Mouse (Mus musculus): ENCODE measurements around the gene Baz2b. TPM values are rescaled to one million over a fixed set of nuclear protein-coding genes. Genes with fewer than 3 reads are reported as not detected.

Baz2b gene
- polyA plus RNA-seq, 1 experiment from 2014 or later, result 41.9 TPM

GRCm38 (mm10) chr2:60200051-60200562 is 9.5 kb downstream of the Baz2b start:
- no peak for ATAC-seq (ENCODE audit: extremely low read depth, insufficient number of reproducible peaks, low FRiP score, low TSS enrichment)
- no peak overlapping the region for H3K27ac ChIP-seq (replicated peaks)

GRCm38 (mm10) chr2:60196841-60197240 is 12.8 kb downstream of the Baz2b start:
- 59% methylated on average over 1 of the region's 1 CpGs for WGBS
- Histone ChIP-seq H3K9me3 (no peaks in the 10 kb centered on the region), H3K4me1 (no peaks in the 10 kb centered on the region), H3K27me3 (replicated peaks) (no peaks in the 10 kb centered on the region), H3K27ac (replicated peaks) (no peak overlapping the region), H3K36me3 (no peaks in the 10 kb centered on the region), H3K4me2 (no peak overlapping the region), H3K9ac (no peak overlapping the region), H3K4me3 (no peak overlapping the region)
- no peak for ATAC-seq (ENCODE audit: extremely low read depth, insufficient number of reproducible peaks, low FRiP score, low TSS enrichment)

More at GRCm38 (mm10) chr2:60200051-60200562, 9.5 kb downstream of the Baz2b start:
- peaks cover 5% of the 10 kb centered on the region for H3K36me3 ChIP-seq
- WGBS, result 91% methylated on average over 5 of the region's 5 CpGs
- H3K4me3 ChIP-seq, result no peak overlapping the region
- H3K9ac ChIP-seq, result no peak overlapping the region
- H3K27me3 ChIP-seq (replicated peaks), result no peaks in the 10 kb centered on the region
- H3K9me3 ChIP-seq, result no peaks in the 10 kb centered on the region
- no peak overlapping the region for H3K4me2 ChIP-seq
- H3K4me1 ChIP-seq, result no peaks in the 10 kb centered on the region; the same call in 1 of the 2 replicates

GRCm38 (mm10) chr2:60181696-60182095 is 27.9 kb downstream of the Baz2b start:
- ATAC-seq (ENCODE audit: extremely low read depth, insufficient number of reproducible peaks, low FRiP score, low TSS enrichment), result no peak
- WGBS, result 46% methylated on average over 2 of the region's 2 CpGs

GRCm38 (mm10) chr2:60177490-60177889 is 32.1 kb downstream of the Baz2b start:
- H3K4me3 ChIP-seq, result no peak overlapping the region
- 82% methylated on average over 3 of the region's 3 CpGs for WGBS
- no peak for ATAC-seq (ENCODE audit: extremely low read depth, insufficient number of reproducible peaks, low FRiP score, low TSS enrichment)

More at GRCm38 (mm10) chr2:60181696-60182095, 27.9 kb downstream of the Baz2b start:
- Histone ChIP-seq H3K4me1 (no peaks in the 10 kb centered on the region), H3K4me3 (no peak overlapping the region), H3K4me2 (no peak overlapping the region), H3K27me3 (replicated peaks) (no peaks in the 10 kb centered on the region), H3K9ac (no peak overlapping the region), H3K9me3 (no peaks in the 10 kb centered on the region), H3K36me3 (no peaks in the 10 kb centered on the region), H3K27ac (replicated peaks) (no peak overlapping the region)

GRCm38 (mm10) chr2:60176087-60176486 is 33.6 kb downstream of the Baz2b start:
- 80% methylated on average over 5 of the region's 5 CpGs for WGBS
- H3K27ac ChIP-seq (replicated peaks), result no peak overlapping the region
- H3K4me2 ChIP-seq, result no peak overlapping the region
- H3K27me3 ChIP-seq (replicated peaks), result no peaks in the 10 kb centered on the region
- no peak overlapping the region for H3K4me3 ChIP-seq
- H3K4me1 ChIP-seq, result 0 out of 2 replicates have a peak, but pooled peaks cover 4% of the 10 kb centered on the region
- no peaks in the 10 kb centered on the region for H3K36me3 ChIP-seq
- H3K9ac ChIP-seq, result no peak overlapping the region
- peaks cover 3% of the 10 kb centered on the region; the same call in 1 of the 2 replicates for H3K9me3 ChIP-seq
- no peak for ATAC-seq (ENCODE audit: extremely low read depth, insufficient number of reproducible peaks, low FRiP score, low TSS enrichment)

More at GRCm38 (mm10) chr2:60177490-60177889, 32.1 kb downstream of the Baz2b start:
- Histone ChIP-seq H3K36me3 (no peaks in the 10 kb centered on the region), H3K9ac (no peak overlapping the region), H3K4me1 (0 out of 2 replicates have a peak, but pooled peaks cover 4% of the 10 kb centered on the region), H3K4me2 (no peak overlapping the region), H3K9me3 (peaks cover 3% of the 10 kb centered on the region; the same call in 1 of the 2 replicates), H3K27ac (replicated peaks) (no peak overlapping the region), H3K27me3 (replicated peaks) (no peaks in the 10 kb centered on the region)

GRCm38 (mm10) chr2:60175078-60175477 is 34.6 kb downstream of the Baz2b start:
- Histone ChIP-seq H3K4me1 (0 out of 2 replicates have a peak, but pooled peaks cover 4% of the 10 kb centered on the region), H3K4me3 (no peak overlapping the region), H3K9ac (no peak overlapping the region), H3K9me3 (peaks cover 3% of the 10 kb centered on the region; the same call in 1 of the 2 replicates), H3K27ac (replicated peaks) (no peak overlapping the region), H3K36me3 (no peaks in the 10 kb centered on the region), H3K27me3 (replicated peaks) (no peaks in the 10 kb centered on the region), H3K4me2 (no peak overlapping the region)
- ATAC-seq (ENCODE audit: extremely low read depth, insufficient number of reproducible peaks, low FRiP score, low TSS enrichment), result no peak
- 61% methylated on average over 3 of the region's 4 CpGs for WGBS

GRCm38 (mm10) chr2:60173595-60173994 is 36.0 kb downstream of the Baz2b start:
- H3K27me3 ChIP-seq (replicated peaks), result no peaks in the 10 kb centered on the region
- no peaks in the 10 kb centered on the region for H3K36me3 ChIP-seq
- no peak overlapping the region for H3K9ac ChIP-seq
- ATAC-seq (ENCODE audit: extremely low read depth, insufficient number of reproducible peaks, low FRiP score, low TSS enrichment), result no peak
- 0 out of 2 replicates have a peak, but pooled peaks cover 4% of the 10 kb centered on the region for H3K4me1 ChIP-seq
- no peak overlapping the region for H3K27ac ChIP-seq (replicated peaks)
- WGBS, result 85% methylated on average over 4 of the region's 4 CpGs
- H3K4me2 ChIP-seq, result no peak overlapping the region
- peaks cover 3% of the 10 kb centered on the region; the same call in 1 of the 2 replicates for H3K9me3 ChIP-seq
- no peak overlapping the region for H3K4me3 ChIP-seq

- ATAC-seq (ENCODE audit: extremely low read depth, insufficient number of reproducible peaks, low FRiP score, low TSS enrichment), result no peak
- WGBS, result 56% methylated on average over 3 of the region's 3 CpGs
- H3K27me3 ChIP-seq (replicated peaks), result no peaks in the 10 kb centered on the region
These were observed 36.4 kb downstream of the Baz2b start for GRCm38 (mm10) chr2:60173190-60173589.

GRCm38 (mm10) chr2:60172531-60172914 is 37.1 kb downstream of the Baz2b start:
- Histone ChIP-seq H3K4me3 (no peak overlapping the region), H3K4me2 (no peak overlapping the region), H3K27ac (replicated peaks) (no peak overlapping the region), H3K9ac (no peak overlapping the region), H3K4me1 (0 out of 2 replicates have a peak, but pooled peaks cover 4% of the 10 kb centered on the region), H3K27me3 (replicated peaks) (no peaks in the 10 kb centered on the region), H3K36me3 (no peaks in the 10 kb centered on the region), H3K9me3 (peaks cover 3% of the 10 kb centered on the region; the same call in 1 of the 2 replicates)
- WGBS, result 77% methylated on average over 2 of the region's 2 CpGs
- no peak for ATAC-seq (ENCODE audit: extremely low read depth, insufficient number of reproducible peaks, low FRiP score, low TSS enrichment)

More at GRCm38 (mm10) chr2:60173190-60173589, 36.4 kb downstream of the Baz2b start:
- H3K4me2 ChIP-seq, result no peak overlapping the region
- no peak overlapping the region for H3K4me3 ChIP-seq
- H3K9me3 ChIP-seq, result peaks cover 3% of the 10 kb centered on the region; the same call in 1 of the 2 replicates
- H3K4me1 ChIP-seq, result 0 out of 2 replicates have a peak, but pooled peaks cover 4% of the 10 kb centered on the region
- H3K9ac ChIP-seq, result no peak overlapping the region
- H3K36me3 ChIP-seq, result no peaks in the 10 kb centered on the region
- no peak overlapping the region for H3K27ac ChIP-seq (replicated peaks)

- no peak overlapping the region for H3K4me3 ChIP-seq
- H3K4me1 ChIP-seq, result 0 out of 2 replicates have a peak, but pooled peaks cover 4% of the 10 kb centered on the region
- no peak overlapping the region for H3K27ac ChIP-seq (replicated peaks)
- H3K9ac ChIP-seq, result no peak overlapping the region
- no peaks in the 10 kb centered on the region for H3K36me3 ChIP-seq
- 51% methylated on average over 7 of the region's 7 CpGs for WGBS
- H3K9me3 ChIP-seq, result peaks cover 3% of the 10 kb centered on the region; the same call in 1 of the 2 replicates
- H3K4me2 ChIP-seq, result no peak overlapping the region
- no peak for ATAC-seq (ENCODE audit: extremely low read depth, insufficient number of reproducible peaks, low FRiP score, low TSS enrichment)
- H3K27me3 ChIP-seq (replicated peaks), result no peaks in the 10 kb centered on the region
These were observed 37.7 kb downstream of the Baz2b start for GRCm38 (mm10) chr2:60171786-60172530.

- H3K9ac ChIP-seq, result no peak overlapping the region
- no peak overlapping the region for H3K4me3 ChIP-seq
- no peaks in the 10 kb centered on the region for H3K27me3 ChIP-seq (replicated peaks)
- ATAC-seq (ENCODE audit: extremely low read depth, insufficient number of reproducible peaks, low FRiP score, low TSS enrichment), result no peak
- no peaks in the 10 kb centered on the region for H3K9me3 ChIP-seq
- no peak overlapping the region for H3K4me2 ChIP-seq
- no peaks in the 10 kb centered on the region for H3K4me1 ChIP-seq
- no peak overlapping the region for H3K27ac ChIP-seq (replicated peaks)
- H3K36me3 ChIP-seq, result no peaks in the 10 kb centered on the region
- WGBS, result 91% methylated on average over 4 of the region's 4 CpGs
These were observed 42.8 kb downstream of the Baz2b start for GRCm38 (mm10) chr2:60166878-60167277.
